Mouse (Mus musculus) left cerebral cortex, adult 11 months (tissue): ENCODE measurements around the gene Atg16l1.
A peak's percentile ranks its signal among the peaks of the same experiment; 100 is the strongest.

Source experiments
- DNase-seq: peaks from one replicate; pipeline ENCODE4 v3.0.0; 2022; ENCODE audit warnings: low spot score

The Atg16l1 gene

GRCm38 (mm10) chr1:87755641-87756470 lies at the start of gene Atg16l1:
Gene Atg16l1 (plus strand): TSS chr1:87755870.
- DNase-seq: peak; percentile 90

- DNase-seq: no peak
Observed at GRCm38 (mm10) chr1:87706361-87706760, 49.3 kb upstream of the Atg16l1 start.

GRCm38 (mm10) chr1:87709020-87709419 lies 46.6 kb upstream of the Atg16l1 start:
- peak; percentile 64 for DNase-seq

- DNase-seq: no peak
Observed at GRCm38 (mm10) chr1:87709661-87710270, 45.9 kb upstream of the Atg16l1 start.

GRCm38 (mm10) chr1:87711938-87712613 lies 43.6 kb upstream of the Atg16l1 start:
- no peak for DNase-seq

GRCm38 (mm10) chr1:87712614-87712971 lies 43.1 kb upstream of the Atg16l1 start:
- no peak for DNase-seq

GRCm38 (mm10) chr1:87721382-87721781 lies 34.3 kb upstream of the Atg16l1 start:
- no peak for DNase-seq

- no peak for DNase-seq
Observed at GRCm38 (mm10) chr1:87722081-87722480, 33.6 kb upstream of the Atg16l1 start.

GRCm38 (mm10) chr1:87723351-87723750 lies 32.3 kb upstream of the Atg16l1 start:
- DNase-seq: no peak

GRCm38 (mm10) chr1:87729070-87729469 lies 26.6 kb upstream of the Atg16l1 start:
- no peak for DNase-seq

- DNase-seq: no peak
Observed at GRCm38 (mm10) chr1:87729850-87730249, 25.8 kb upstream of the Atg16l1 start.

GRCm38 (mm10) chr1:87730271-87730670 lies 25.4 kb upstream of the Atg16l1 start:
- no peak for DNase-seq

- peak; percentile 57 for DNase-seq
Observed at GRCm38 (mm10) chr1:87733212-87733611, 22.5 kb upstream of the Atg16l1 start.

- no peak for DNase-seq
Observed at GRCm38 (mm10) chr1:87734153-87734552, 21.5 kb upstream of the Atg16l1 start.

- DNase-seq: no peak
Observed at GRCm38 (mm10) chr1:87740584-87741290, 14.9 kb upstream of the Atg16l1 start.

GRCm38 (mm10) chr1:87749360-87749973 lies 6.2 kb upstream of the Atg16l1 start:
- no peak for DNase-seq

GRCm38 (mm10) chr1:87763821-87764220 lies 8.2 kb downstream of the Atg16l1 start:
- no peak for DNase-seq

GRCm38 (mm10) chr1:87765741-87766140 lies 10.1 kb downstream of the Atg16l1 start:
- no peak for DNase-seq

- no peak for DNase-seq
Observed at GRCm38 (mm10) chr1:87766233-87766632, 10.6 kb downstream of the Atg16l1 start.

GRCm38 (mm10) chr1:87769263-87769662 lies 13.6 kb downstream of the Atg16l1 start:
- no peak for DNase-seq

- no peak for DNase-seq
Observed at GRCm38 (mm10) chr1:87770486-87770885, 14.8 kb downstream of the Atg16l1 start.

- DNase-seq: no peak
Observed at GRCm38 (mm10) chr1:87771724-87772123, 16.1 kb downstream of the Atg16l1 start.
